Mouse (Mus musculus) right cerebral cortex, postnatal 10 days (tissue): ENCODE data around the gene Mapk8ip1.

ENCODE experiments used
- DNase-seq, 2 experiments: peaks; one replicate each; pipeline ENCODE4 v3.0.0; 2021; ENCODE audit warnings: low spot score in 2 of 2

Gene Mapk8ip1

DNA sequence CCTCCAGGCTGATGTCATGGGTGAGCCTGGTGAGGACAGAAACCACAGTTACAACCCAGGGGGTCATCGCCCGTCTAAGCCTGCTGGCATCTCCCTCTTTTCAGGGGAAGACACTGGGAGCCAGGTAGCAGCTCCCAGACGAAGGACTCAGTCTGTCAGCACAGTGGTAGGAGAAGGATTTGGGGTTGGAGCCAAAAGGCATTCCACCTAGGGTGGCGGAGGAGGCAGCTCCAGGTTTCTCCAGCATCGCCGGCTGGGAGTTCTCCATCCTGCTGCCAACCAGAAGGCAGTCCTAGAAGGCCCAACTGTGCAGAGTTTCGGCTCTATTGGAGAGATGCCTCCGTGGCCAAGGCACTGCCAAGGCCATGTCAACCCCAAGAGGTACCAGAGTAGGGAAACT, 9.9 kb downstream of the Mapk8ip1 start:
- DNase-seq = peak in 1 of 2 experiments; percentile 46

DNA sequence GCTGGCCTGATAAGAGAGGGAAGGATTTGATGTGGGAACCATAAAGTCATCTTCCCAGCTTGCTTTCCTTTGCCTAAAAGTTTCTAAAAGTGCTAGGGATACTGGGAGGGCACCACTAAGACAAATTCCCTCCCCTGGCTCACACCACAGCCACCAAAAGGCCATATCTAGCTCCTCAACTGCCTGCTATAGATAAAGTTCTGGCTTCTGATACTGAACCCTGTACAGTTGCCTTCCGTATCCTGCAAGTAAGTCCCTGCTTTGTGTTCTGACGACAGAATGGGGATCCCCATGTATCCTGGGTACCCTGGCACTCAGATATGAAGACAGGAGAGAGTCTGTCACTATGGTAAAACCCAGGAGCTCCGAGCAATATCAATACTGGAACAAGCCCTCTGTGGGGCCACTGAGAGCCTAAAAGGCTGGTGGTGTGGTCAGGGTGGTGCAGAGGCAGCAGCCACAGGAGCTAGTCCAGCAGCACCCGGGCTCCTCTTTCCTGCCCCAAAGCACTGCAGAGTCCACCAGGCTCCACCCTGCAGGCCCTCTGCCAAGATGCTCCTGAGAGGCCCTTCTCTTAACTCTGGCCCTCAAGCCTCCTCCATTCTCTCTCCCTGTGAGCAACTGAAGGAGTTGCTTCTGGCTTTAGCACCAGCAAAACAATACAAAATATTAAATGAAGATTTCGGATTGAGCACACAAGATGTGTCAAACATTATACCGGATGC, 10.7 kb downstream of the Mapk8ip1 start:
- peak in 1 of 2 experiments; percentile 57 for DNase-seq

DNA sequence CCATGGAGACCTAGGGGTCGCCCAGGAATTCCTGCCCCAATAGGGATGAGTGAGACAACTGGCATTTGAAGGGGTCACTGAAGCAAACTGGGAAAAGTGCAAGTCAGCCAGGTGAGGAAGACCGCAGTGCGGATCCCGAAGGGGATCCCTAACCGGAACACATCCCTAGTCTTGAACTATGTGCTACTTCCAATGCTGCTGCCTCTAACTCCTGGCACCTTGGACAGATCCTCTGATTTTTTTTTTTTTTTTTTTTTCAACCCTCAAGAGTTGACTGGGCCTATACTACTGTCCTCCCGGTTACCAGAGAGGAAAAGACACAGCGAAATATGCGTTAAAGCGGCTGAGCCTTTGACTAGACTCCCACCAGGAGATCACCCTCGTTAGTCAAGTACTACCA, 11.4 kb downstream of the Mapk8ip1 start:
- DNase-seq = no peak

DNA sequence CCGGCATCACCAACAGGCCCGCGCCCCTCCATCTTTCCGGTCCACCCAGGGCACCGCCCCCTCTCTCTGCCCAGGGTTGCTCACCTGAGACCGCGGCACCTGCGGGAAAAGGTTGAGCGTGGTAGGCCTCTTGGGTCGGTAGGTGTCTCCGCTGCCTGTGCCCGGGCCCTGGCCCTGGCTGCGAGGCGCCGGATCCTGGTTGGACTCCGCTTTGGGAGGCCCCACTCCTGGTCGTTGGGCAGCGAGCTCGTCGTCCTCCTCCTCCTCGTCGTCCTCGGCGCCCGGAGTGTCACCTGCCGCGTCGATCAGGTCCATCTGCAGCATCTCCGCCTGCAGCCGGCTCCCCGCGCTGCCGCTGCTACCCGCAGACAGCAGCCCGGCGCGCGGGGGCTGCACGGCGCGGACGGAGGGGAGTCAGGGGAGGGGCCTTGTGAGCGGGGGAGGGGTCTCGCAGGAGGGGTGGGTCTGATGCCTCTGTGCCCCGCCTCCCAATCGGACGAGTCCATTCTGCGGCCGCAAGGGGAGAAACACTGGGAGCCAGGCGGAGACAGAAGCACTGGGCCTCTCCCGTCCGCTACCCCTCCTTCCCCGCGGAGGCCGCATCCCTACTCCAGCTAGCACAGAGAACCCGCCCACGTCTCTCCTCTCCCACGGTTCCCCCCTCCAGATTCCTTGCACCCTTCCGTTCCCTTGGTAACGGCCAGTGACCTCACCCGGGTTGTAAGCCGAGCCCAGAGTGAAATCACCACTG, 12.0 kb downstream of the Mapk8ip1 start:
- peak; percentile 96 to 98 for DNase-seq

DNA sequence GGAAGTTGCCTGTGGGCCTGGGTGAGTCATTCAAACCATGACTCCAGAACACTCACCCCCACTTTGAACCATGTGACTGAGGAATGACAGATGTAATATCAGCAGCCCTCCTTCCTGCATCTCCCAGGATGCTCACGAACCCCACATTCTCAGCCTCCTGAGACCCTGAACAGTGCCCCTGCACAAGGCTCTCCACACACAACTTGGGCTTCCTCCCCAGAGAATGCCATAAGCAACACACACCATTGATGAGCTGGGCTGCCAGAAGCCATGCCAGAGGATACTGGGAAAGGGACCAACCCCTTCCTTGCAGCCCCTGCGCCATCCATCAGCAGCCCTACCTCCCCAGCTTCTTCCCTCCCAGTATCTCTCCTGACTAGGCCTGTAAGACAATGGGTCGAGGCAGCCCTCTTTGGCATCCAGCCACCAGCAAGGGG, 13.0 kb downstream of the Mapk8ip1 start:
- DNase-seq = peak in 1 of 2 experiments; percentile 50

DNA sequence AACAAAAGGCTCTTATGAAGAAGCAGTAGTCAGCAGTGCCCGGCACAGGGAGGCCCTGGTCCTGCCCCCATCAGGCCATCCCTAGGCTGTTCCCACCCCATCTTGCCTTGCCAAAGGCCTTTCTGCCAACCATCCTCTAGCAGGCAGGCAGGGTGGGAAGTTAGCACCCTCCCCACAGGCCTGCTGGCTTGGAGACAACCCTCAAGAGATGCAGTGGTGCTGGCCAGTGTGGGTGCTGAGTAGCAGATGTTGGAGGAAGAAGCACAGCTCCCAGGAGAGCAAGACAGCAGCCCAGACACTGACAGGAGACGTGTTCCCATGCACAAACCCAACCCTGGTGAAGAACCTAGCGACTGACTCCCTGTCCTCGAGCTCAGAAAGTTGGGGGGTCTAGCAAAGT, 13.4 kb downstream of the Mapk8ip1 start:
- DNase-seq = peak in 1 of 2 experiments; percentile 55

DNA sequence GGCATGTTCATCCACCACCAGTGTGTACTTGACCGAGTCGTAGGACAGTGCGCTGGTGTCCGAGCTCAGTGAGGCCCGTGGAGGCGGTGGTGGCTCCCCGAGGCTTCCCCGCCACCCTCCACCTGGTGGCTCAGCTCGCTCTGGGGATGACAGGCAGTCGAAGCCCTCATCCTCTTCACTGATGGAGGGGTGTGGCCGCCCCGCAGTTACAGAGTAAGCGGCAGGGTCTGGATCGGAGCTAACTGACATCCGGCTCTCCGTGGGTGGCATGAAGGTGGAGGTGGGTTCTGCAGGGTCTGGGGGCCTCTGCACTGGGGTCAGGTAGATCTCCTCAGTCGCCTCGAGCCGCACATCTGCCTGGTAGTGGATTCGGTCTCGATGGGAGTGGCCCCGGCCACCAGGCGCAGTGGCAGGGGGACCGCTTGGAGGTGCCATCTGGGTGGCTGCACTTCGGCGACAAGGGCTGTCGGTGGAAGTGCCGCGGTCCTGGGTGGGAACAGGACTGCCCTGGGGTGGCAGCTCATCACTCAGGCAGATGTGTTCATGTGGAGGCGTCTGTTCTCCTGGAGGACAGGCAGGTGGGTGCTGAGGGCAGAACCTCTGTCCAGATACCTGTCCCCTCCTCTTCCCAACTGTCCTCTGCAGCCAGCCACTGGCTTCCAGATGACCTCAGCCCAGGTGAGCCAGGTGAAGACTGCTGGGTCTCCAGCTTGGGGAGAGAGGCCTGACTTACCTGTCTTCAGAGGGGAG, 14.1 kb downstream of the Mapk8ip1 start:
- DNase-seq = peak in 1 of 2 experiments; percentile 41

DNA sequence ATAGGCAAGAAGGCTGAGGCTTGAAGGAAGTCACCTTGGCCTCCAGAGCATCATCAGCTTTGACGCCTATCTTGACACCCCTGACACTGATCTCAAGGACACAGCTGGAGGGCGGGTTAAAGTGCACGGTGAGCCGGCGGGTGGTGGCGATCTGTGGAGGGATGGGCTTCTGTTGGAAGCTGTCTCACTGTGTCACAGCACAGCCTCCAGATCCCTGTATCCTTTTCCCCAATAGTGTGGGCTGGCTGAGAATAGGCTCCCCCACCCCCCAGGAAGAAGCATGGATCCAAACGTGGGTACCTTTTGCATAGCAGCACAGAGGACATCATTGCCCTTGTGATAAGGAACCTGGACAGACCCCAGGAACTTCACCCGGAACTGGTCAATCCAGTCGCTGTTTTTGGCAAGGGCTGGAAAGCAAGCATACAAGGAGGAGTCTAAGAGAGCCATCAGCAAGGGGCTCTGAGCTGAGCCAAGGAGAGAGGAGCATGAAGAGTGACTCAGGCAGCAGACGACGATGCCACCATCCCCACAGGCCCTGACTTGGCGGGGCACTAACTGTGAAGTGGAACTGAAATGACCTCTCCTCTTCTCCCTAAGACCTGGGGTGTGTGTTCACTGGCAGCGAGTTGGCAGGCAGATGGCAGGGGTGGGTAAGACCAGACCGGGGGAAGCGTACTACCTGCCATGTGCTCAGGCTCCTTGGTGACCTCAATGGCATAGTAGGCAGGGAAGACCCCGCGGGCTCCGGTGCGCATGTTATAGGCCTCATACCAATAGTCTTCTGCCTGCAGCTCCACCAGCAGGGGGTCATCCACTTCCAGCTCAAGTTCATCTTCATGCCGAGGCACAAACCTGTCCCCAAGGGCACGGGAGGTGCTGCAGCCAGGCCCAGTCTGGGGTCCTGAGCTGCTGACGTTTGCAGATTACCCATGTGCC, 15.7 kb downstream of the Mapk8ip1 start:
- no peak for DNase-seq

DNA sequence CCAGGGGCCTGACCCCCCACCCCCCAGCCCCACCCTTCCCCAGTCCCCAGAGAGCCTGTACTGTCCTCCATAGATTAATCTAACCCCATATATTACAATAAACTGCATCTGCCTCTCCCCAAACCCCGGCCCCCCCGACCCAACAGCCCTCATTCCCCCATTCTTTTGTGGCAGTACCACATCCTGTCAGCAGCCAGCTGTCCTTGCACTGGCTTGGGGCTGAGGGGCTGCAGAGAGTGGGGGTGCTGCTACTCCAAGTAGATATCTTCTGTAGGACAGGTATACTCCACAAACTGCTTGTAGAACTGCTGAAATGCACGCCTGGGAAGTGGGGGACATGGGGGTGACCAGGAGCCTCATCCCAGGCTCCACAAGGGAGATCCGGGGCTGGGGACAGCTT, 17.0 kb downstream of the Mapk8ip1 start:
- DNase-seq = no peak

DNA sequence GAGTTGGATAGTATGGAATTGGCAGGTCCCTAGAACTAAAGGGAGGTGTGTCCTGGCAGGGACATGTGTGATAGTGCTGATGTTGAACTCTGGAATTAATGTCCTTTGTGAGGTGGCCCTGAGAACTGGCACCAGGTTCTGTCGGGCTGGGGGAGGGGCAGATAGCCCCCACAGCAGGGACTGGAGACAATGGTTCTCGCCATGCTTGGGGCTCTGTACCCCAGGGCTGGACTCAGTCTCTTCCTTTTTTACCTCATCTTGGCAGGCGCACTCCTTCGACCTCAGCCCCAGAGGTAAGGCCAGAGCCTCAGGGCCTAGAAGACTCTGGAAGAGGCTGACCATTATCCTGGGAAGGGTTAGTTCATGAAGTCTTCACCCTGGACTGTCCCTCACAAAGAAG, 18.3 kb downstream of the Mapk8ip1 start:
- no peak for DNase-seq

DNA sequence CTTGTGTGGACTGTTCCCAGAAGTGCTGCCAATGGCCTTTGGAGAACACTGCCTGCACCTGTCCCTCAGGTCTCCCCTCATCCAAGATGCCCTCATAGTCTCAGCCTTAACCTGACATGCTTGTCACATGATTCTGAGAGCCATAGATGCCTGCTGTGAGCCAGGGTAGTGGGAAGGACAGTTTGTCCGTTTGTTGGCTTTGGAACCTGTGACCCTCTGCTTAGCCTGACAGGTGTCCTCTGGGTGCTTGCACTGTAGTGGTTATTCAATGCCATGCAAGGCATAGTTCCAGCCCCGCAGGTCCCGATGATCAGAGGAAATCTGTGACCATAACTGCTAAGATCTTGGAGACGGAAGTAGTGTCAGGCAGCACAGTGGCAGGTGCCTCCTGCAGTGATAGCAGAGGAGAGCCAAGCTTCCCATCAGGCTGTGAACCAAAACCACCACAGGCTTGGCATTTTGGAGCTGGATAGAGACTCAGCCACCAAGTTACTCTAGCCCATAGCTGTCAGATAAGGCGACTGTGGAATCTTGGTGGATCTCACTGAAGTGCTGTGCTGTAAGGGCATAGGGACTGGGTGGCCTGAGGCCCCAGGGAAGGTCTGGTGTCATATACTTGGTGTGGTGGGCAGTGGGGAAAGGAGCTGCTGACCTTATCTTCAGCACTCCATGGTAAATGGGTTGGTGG, 19.0 kb downstream of the Mapk8ip1 start, which contains the start of gene 1700029I15Rik:
Gene 1700029I15Rik, plus strand, starts transcription at position 638 of the 688 bp plus-strand sequence.
- no peak for DNase-seq

DNA sequence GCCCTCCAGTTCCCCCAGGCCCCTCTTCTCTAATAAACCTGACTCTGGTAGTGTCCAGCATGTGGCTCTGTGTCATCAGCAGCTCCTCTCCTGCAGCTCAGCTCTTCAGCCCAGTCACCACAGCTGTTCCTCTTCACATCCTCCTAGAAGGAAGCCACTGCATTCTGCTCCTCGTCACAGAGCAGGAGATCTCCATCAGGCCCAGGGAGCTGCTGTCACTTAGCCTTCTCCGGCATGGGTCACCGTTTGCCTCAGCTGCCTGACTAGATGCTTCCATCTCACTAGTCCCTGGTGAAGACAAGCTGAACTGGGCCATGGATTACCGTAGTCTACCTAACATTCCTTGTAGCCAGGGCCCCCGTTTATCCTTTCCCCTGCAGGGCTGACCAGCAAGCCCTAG, 19.9 kb downstream of the Mapk8ip1 start:
- no peak for DNase-seq

DNA sequence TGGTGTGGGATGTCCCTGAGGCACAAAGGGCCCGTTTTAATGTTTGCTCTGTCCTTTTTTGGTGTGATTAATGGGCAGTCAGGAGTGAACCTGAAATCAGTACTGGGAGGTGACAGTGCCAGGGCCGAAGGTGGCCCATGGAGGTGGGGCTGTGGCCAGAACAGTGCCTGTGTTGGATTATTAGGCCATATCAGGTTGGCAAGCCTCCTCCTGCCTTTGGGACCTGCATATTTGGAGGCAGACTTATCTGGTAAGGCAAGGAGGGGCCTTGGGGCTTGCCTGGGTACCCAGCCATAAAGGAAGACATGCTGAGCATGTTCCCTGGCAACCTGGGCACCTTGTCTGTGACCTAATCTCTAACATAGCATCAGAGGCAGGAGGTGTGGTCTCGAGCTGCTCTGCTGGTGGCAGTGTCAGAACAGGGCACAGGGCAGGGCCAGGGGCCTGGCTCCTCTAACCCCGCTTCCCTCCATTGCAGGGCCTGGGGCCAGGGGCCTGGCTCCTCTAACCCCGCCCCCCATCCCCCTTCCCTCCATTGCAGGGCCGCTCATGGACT, 20.5 kb downstream of the Mapk8ip1 start:
- no peak for DNase-seq

DNA sequence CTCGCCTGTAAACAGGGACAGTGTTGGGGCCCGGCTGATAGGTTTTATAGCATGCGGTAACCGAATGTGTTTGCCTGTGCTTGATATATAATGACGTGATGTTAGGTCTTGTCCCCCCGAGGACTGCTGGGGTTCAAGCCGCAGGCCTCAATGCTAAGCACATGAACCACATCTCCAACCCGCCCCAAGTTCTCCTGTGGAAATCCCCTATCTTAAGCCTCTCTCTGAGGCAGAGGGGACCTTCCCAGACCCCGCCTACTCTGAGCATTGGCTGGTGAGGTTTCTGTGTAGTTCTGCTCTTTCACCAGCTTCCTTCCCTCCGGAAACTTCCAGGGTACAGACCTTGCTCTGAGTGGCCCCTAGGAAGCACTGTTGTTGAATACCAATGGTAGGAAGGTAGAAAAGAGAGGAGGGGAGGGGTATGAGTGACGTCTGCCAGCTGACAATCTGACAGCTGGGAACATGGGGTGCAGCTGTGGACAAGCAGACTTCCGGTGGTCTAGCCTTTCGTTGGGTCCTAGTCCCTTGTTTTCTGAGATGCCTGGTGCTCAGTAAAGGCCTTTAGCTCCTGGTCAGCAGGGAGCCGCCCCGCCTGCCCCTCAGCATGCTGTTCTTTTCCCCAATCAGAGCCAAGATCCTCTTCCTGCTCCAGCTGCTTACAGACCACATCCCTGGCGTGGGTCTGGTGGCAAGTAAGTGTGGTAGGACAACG, 21.1 kb downstream of the Mapk8ip1 start:
- DNase-seq = no peak

DNA sequence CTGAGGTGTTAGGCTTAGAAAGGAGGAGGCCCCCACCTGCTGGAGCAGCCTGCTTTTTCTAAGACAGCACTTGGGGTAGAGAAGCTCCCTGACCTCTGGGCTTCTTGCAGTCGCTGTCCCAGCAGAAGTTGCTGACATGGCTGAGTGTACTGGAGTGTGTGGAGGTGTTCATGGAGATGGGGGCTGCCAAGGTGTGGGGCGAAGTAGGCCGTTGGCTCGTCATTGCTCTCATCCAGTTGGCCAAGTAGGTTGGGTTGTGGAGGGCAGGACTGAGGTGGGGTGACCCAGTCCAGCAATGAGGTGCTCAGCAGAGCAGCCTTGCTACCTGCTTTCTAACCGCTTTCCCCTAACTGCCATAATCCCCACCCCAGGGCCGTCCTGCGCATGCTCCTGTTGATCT, 23.7 kb downstream of the Mapk8ip1 start:
- DNase-seq = no peak

DNA sequence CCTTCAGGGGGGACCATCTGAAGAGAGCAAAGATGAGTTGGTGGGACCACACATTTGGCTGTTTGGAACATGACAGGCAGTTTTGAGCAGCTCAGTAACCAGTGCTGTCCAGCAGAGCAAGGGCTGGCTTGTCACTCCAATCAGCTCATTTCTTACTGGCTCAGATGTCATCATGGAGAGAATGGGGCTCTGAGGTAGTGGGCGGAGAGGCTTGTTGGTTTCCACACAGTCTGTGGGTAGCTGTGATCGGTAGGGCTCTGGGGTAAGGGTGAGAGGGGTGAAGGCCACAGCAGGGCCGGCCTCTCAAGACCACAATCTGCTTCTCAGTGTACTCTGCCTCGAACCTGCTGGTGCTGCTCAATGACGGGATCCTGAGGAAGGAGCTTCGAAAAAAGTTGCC, 24.8 kb downstream of the Mapk8ip1 start:
- DNase-seq = no peak

DNA sequence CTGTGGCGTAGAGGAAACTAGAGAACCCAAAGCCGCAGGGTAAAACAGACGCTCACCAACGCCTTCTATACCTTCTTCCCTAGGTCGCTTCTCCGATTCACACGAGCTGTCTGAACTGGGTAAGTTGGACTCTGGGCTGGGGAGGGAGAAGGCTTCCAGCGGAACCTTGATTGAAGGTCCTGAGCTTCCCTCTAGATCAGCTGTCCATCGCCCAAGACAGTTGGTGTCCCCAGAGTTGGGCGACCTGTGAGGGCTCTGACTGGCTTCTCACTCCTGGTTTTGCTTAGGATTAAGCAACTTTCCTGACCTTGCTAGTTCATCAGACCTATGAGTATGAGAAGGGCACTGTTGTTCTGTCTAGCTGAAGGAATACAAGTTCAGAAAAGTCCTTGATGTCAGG, 25.3 kb downstream of the Mapk8ip1 start:
- no peak for DNase-seq

DNA sequence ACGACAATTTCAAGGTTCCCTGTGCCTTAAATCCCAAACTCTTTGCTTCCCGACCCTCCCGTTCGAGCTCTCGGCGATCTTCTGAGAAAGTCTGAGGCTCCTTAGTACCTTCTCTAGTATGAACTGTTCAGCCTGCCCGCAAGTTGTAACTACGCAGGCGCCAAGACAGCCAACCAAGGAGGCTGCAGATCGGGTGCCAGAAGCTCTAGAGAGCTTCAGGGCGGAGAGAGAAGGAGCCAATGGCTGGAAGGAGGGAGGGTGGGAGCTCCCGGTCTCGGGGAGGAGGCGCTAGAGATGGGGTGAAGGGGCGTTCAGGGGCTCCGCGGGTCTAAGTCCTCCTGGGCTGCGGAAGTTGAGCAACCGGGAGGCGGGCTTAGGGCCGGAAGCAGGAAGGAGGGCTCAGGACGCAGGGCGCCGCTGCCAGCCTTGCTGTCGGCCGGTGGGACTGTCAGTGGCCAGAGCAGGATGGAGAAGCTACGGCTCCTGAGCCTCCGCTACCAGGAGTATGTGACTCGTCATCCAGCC, 25.9 kb downstream of the Mapk8ip1 start:
- DNase-seq = peak; percentile 97 to 99

DNA sequence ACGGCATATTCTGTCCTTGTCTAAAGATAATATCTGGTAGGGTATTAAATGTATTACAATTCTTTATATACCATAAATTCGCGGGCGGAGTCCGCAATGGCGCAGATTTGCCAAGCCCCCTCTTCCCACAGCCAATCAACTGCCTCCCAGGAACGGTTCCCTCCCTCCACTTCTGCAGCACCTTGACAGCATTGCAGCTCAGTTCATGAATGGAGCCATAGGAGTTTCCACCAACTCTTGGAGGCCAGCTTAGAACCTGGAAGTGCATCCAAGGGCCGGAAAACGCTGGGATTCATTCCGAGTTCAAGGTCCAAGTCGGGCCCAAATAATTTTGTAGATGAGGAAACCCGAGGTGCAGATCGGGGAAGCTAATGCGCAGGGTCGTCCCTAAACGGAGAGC, 26.5 kb downstream of the Mapk8ip1 start, which contains the start of the genes Pex16 and Large2:
Gene Pex16, plus strand, starts transcription at position 163 of the 400 bp plus-strand sequence.
Gene Large2, minus strand, starts transcription at position 356 of the 400 bp plus-strand sequence.
- peak; percentile 74 to 81 for DNase-seq
